Mouse (Mus musculus) liver, embryonic 12.5 days (tissue): ENCODE results near the gene 1700001C02Rik. TPM values are rescaled to one million over a fixed set of nuclear protein-coding genes. Genes with fewer than 3 reads are reported as not detected.

Source experiments
- ATAC-seq: fragments of 200-750 bp; cut with Nextera tagmentation; 2 replicates; pipeline ENCODE4 v1.8.0; 2017; ENCODE audit warnings: moderate number of reproducible peaks, mild to moderate bottlenecking, moderate library complexity
- H3K27ac ChIP-seq: fragments of 300-500 bp; sonication (generic); 2 replicates; pipeline ENCODE4 v1.5.1; 2016; ENCODE audit warnings: mild to moderate bottlenecking
- H3K27me3 ChIP-seq: fragments of 300-500 bp; sonication (generic); replicated peaks from 2 replicates; pipeline ENCODE4 v1.6.1; 2016; ENCODE audit warnings: mild to moderate bottlenecking, moderate library complexity
- H3K36me3 ChIP-seq: fragments of 300-500 bp; sonication (generic); 2 replicates; pipeline ENCODE4 v1.6.1; 2016; ENCODE audit warnings: mild to moderate bottlenecking, moderate library complexity
- H3K4me1 ChIP-seq: fragments of 300-500 bp; sonication (generic); 2 replicates; pipeline ENCODE4 v1.6.1; 2016
- H3K4me2 ChIP-seq: fragments of 300-500 bp; sonication (generic); 2 replicates; pipeline ENCODE4 v1.6.1; 2016; ENCODE audit warnings: mild to moderate bottlenecking, moderate library complexity
- H3K4me3 ChIP-seq: fragments of 300-500 bp; sonication (generic); 2 replicates; pipeline ENCODE4 v1.5.1; 2016; ENCODE audit warnings: mild to moderate bottlenecking, moderate library complexity
- H3K9ac ChIP-seq: fragments of 300-500 bp; sonication (generic); 2 replicates; pipeline ENCODE4 v1.6.1; 2016; ENCODE audit warnings: mild to moderate bottlenecking, moderate library complexity
- H3K9me3 ChIP-seq: fragments of 300-500 bp; sonication (generic); replicated peaks from 2 replicates; pipeline ENCODE4 v1.6.1; 2016; ENCODE audit warnings: mild to moderate bottlenecking, moderate library complexity
- WGBS: fragments of 180-500 bp; shearing (Covaris S2); methylation state at CpG from one replicate; pipeline ENCODE4 v1.1.7; 2016; ENCODE audit not compliant: insufficient replicate concordance; 5-methylcytosine and 5-hydroxymethylcytosine counted together
- polyA plus RNA-seq: library from polyadenylated mRNA; unstranded; fragments of >200 nt; fragmentation: Nextera tagmentation; extraction: Ambion mirVana; gene quantifications from 2 replicates; pipeline ENCODE4 v1.2.1, GENCODE M21; 2016

1700001C02Rik gene
- not detected in 2 replicates for polyA plus RNA-seq

DNA sequence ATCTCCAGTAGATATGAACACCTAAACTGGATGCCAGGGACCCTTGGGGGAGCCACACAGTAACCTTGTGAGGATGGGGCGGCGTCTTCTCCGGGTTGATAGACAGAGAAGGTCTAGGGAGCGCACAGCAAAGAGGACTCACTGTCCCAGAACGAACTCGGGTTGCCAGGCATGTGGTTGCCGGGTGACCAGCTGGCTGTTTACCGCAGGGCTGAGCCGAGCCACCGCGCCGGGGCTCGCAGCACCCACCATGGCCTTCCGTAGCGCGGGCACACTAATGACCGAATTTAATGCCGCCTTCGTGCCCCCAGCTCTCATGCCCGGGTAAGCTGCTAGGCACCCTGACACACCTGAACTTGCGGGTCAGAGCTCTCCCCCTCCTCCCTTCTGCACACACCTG, at the start of gene 1700001C02Rik:
Gene 1700001C02Rik, plus strand, starts transcription at position 187 of the 400 bp plus-strand sequence.
- Histone ChIP-seq H3K9me3 (no peaks in the 10 kb centered on the region), H3K27me3 (peaks cover 69% of the 10 kb centered on the region), H3K4me1 (no peaks in the 10 kb centered on the region), H3K27ac (no peak within 1 kb of the TSS), H3K4me2 (no peak within 1 kb of the TSS), H3K36me3 (no peaks in the 10 kb centered on the region), H3K9ac (no peak within 1 kb of the TSS), H3K4me3 (no peak within 1 kb of the TSS)
- ATAC-seq = no peak
- WGBS = 29% methylated on average over 21 of the region's 21 CpGs

DNA sequence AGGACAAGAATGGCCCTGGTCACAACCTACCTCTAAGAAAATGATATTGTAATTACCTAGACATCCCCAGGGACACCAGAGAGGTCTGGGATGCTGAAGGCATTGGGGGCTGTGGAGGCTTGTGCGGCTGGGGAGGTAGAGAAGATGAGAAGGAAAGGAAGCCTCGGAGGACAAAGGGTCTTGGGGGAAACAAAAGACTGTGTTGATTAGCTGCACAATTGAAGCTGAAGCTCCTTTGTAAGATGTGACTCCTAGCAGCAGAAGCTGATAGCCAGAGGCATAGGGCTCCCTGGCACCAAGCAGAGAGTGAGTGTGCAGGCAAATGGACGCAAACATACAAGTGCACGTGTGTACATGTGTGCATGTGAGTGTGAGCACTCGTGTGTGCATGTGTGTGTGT, 49.2 kb upstream of the 1700001C02Rik start:
- H3K27me3 ChIP-seq = peaks cover 22% of the 10 kb centered on the region; the same call in 1 of the 2 replicates
- H3K36me3 ChIP-seq = no peaks in the 10 kb centered on the region
- no peak overlapping the region for H3K4me3 ChIP-seq
- H3K9me3 ChIP-seq = no peaks in the 10 kb centered on the region
- no peak overlapping the region for H3K27ac ChIP-seq
- 52% methylated on average over 5 of the region's 5 CpGs for WGBS
- no peak overlapping the region for H3K9ac ChIP-seq
- no peaks in the 10 kb centered on the region for H3K4me1 ChIP-seq
- ATAC-seq = no peak
- H3K4me2 ChIP-seq = no peak overlapping the region

DNA sequence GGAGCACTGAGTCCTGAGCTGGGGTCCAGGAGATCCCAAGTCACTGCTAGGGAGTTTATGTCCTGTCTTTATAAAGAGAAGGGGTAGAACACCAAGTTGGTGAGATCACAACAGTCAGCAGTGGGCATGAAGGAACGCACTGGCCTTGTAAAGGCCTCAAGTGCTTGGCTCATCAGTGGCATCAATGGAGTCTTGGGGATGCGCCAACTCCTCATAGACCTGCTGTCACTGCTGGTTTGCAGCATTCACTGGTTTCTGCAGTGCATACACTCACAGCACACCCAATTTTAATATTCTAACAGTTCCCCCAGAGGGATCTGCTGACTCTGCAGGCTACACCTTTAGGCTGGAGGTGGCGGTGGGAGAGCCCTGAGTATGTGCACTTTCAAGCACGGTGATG, 42.7 kb upstream of the 1700001C02Rik start:
- WGBS = 55% methylated on average over 4 of the region's 4 CpGs
- Histone ChIP-seq H3K9ac (no peak overlapping the region), H3K4me3 (no peak overlapping the region), H3K4me2 (no peak overlapping the region), H3K4me1 (no peaks in the 10 kb centered on the region), H3K27me3 (peaks cover 12% of the 10 kb centered on the region; the same call in 1 of the 2 replicates), H3K27ac (no peak overlapping the region), H3K9me3 (no peaks in the 10 kb centered on the region), H3K36me3 (no peaks in the 10 kb centered on the region)
- no peak for ATAC-seq

DNA sequence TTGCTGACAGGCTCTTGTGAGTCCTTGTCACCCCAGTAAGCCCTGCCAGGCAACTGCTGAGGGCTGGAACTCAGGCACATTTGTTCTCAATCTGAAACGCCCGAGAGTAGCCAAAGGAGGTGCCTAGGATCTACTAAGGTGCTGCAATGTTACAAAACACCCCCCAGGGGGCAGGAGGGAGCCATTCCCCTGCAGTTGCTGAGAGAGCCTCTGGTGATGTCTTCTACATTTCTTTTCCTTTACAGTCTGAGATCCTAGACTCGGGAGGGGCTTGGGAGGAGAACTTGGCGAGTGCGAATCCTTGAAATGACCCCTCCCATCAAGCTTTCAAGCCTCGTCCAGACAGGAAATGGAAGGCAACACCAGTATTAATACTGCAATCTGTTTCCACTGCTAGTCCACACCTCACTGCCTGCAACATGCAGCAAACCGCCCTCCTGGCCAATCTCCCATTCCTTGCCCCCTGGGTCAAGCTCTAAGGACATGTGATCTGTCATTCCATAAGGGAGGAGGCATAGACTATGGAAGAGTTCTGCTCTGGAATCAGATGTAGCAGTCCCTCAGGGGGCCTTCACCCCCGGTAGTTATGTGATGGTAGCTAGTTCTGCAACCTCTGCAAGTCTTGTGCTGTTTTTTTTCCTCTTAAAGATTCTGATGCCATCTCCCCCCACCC, 42.1 kb upstream of the 1700001C02Rik start:
- peaks cover 12% of the 10 kb centered on the region; the same call in 1 of the 2 replicates for H3K27me3 ChIP-seq
- no peaks in the 10 kb centered on the region for H3K9me3 ChIP-seq
- no peaks in the 10 kb centered on the region for H3K36me3 ChIP-seq
- H3K4me2 ChIP-seq = no peak overlapping the region
- no peak overlapping the region for H3K4me3 ChIP-seq
- H3K9ac ChIP-seq = no peak overlapping the region
- 20% methylated on average over 8 of the region's 8 CpGs for WGBS
- no peak overlapping the region for H3K27ac ChIP-seq
- ATAC-seq = no peak
- H3K4me1 ChIP-seq = no peaks in the 10 kb centered on the region

DNA sequence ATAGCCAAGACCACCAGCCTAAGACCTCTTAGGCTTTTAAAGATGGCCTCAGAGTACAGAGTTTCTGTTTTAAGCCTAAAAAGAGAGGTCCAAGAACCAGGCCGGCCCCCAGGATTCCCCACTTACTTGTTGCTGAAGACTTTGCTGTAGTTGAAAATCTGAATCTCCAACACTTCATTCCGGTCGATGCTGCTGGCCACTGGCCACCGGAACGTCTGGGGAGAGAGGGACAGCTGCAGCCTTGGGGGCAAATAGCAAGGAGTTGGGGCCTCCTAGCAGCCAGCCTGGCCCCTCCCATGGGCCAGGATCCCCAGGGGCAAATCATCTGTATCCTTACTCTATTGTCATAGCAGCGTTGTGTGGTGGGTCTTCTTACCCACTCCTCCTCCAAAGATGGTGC, 38.4 kb upstream of the 1700001C02Rik start:
- no peak overlapping the region for H3K27ac ChIP-seq
- no peaks in the 10 kb centered on the region for H3K4me1 ChIP-seq
- H3K4me3 ChIP-seq = no peak overlapping the region
- no peak overlapping the region for H3K9ac ChIP-seq
- no peak overlapping the region for H3K4me2 ChIP-seq
- WGBS = 71% methylated on average over 6 of the region's 6 CpGs
- H3K36me3 ChIP-seq = no peaks in the 10 kb centered on the region
- H3K9me3 ChIP-seq = no peaks in the 10 kb centered on the region
- peaks cover 11% of the 10 kb centered on the region; the same call in 1 of the 2 replicates for H3K27me3 ChIP-seq
- no peak for ATAC-seq

DNA sequence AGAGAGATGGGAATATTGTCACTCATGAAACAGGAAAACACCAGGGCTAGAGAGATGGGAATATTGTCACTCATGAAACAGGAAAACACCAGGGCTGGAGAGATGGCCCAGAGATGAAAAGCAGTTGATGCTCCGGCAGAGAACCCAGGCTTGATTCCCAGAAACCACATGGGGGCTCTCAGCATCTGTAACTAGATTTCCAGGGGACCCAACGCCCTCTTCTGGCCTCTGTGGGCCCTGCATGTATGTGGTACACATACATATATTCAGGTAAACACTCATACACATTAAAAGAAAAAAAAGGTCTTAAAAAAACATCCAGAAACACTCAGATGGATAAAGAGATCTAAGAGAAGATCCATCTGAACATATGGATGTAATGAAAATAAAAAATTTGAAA, 26.9 kb upstream of the 1700001C02Rik start:
- no peak overlapping the region for H3K9ac ChIP-seq

DNA sequence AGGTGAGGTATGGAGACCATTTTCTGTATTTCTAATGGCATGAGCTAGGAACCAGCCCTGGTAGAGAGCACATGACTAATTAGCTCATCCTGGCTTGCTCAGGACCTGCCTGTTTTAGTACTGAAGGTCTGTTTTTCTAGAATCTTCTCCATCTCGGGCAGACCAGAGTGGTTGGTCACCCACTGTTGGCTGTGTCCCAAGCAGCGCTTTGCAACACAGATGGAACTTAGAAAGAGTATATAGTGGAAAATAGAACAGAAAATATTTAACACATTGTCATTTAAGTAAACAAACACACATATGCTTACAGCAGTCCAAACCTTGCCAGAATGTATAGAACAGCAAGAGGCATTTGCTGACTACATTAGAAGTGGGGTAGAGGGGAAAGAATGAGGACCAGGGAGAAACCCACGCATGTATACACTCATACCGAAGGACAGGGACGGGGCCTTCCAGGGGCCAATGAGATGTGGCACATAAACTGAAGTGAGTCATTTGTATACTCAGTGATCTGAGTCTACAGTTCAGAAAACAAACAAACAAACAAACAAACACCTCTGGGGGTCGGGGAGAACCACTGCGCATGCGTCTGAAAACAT, 25.4 kb upstream of the 1700001C02Rik start:
- WGBS = 75% methylated on average over 8 of the region's 8 CpGs

More for the DNA sequence above, 26.9 kb upstream of the 1700001C02Rik start:
- no peak for ATAC-seq
- H3K4me2 ChIP-seq = no peak overlapping the region
- WGBS = 23% methylated on average over 2 of the region's 2 CpGs
- H3K27me3 ChIP-seq = no peaks in the 10 kb centered on the region; the same call in 1 of the 2 replicates
- H3K9me3 ChIP-seq = no peaks in the 10 kb centered on the region
- H3K27ac ChIP-seq = no peak overlapping the region
- H3K4me3 ChIP-seq = no peak overlapping the region
- no peaks in the 10 kb centered on the region for H3K36me3 ChIP-seq
- no peaks in the 10 kb centered on the region for H3K4me1 ChIP-seq

DNA sequence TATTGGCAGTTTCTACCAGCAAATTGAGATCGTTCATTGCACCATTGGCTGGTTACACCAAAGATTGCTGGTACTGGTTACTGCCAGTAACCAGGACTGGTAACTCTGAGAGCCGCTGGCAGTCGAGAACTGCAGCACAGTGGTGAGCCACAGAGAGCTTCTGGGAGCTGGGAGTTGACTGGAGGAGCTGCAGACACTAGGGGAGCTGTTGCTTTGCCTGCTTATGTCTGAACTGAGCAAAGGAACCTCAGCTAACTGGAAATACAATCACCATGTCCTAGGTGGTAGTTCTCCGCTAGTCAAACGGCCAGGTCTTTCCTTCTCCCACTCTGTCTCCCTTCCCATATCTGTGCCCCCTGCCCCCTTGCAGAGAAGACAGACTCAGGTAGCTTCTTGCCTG, 23.7 kb upstream of the 1700001C02Rik start:
- Histone ChIP-seq H3K4me1 (no peaks in the 10 kb centered on the region), H3K36me3 (no peaks in the 10 kb centered on the region), H3K9me3 (no peaks in the 10 kb centered on the region), H3K27ac (no peak overlapping the region), H3K4me2 (no peak overlapping the region), H3K9ac (no peak overlapping the region), H3K4me3 (no peak overlapping the region), H3K27me3 (no peaks in the 10 kb centered on the region)
- no peak for ATAC-seq
- WGBS = 48% methylated on average over 5 of the region's 5 CpGs

More for the DNA sequence above, 25.4 kb upstream of the 1700001C02Rik start:
- Histone ChIP-seq H3K36me3 (no peaks in the 10 kb centered on the region), H3K27me3 (no peaks in the 10 kb centered on the region; the same call in 1 of the 2 replicates), H3K9ac (no peak overlapping the region), H3K27ac (no peak overlapping the region), H3K4me1 (no peaks in the 10 kb centered on the region), H3K4me3 (no peak overlapping the region), H3K9me3 (no peaks in the 10 kb centered on the region), H3K4me2 (no peak overlapping the region)
- ATAC-seq = no peak

DNA sequence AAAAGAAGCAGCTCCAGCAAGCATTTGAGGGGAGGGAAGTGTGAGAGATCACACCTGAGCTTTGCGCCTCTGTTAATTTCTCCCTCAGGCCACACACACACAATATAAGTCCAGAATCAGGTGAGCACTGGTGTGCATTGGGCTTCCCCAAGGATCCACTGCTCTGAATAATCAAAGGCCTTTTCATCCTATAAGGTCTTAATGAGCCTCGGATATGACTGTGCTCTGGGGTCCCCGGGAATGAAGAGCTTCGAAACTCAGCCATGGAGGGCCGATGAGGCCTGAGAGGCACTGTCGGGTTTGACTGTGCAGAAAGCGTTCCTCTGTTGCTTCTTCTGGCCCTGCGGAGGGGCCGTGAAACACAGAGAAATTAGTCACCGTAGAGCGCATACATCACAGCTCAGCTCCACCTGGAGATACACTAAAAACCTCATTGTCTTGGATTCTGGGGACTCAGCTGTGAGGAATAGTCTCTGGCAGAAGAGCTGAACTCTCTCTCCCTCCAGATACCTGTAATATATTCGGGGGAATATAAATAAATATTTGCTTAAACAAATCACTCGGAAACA, 21.4 kb upstream of the 1700001C02Rik start:
- no peak for ATAC-seq
- H3K27me3 ChIP-seq = no peaks in the 10 kb centered on the region
- no peaks in the 10 kb centered on the region for H3K9me3 ChIP-seq
- WGBS = 75% methylated on average over 13 of the region's 13 CpGs
- H3K4me1 ChIP-seq = no peaks in the 10 kb centered on the region
- H3K36me3 ChIP-seq = no peaks in the 10 kb centered on the region
- H3K27ac ChIP-seq = no peak overlapping the region
- no peak overlapping the region for H3K4me3 ChIP-seq
- no peak overlapping the region for H3K4me2 ChIP-seq
- no peak overlapping the region for H3K9ac ChIP-seq

DNA sequence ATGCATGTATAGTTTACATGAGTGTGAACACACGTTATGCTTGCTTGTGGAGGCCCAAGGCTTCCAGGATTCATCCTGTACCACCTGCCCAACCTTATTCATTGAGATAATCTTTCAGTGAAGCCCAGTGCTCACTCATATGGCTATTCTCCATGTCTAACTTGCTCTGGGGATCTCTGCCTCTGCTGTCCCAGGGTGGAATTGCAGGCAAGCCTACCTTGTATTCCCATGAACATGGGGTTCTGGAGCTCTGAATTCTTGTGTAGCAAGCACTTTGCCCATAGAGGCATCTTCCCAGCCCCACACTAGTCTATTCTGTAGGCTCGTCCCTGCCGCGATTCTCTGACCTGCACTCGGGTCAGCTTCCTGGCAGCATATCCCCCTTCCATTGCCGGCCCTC, 9.8 kb upstream of the 1700001C02Rik start:
- Histone ChIP-seq H3K27me3 (peaks cover 32% of the 10 kb centered on the region), H3K4me3 (no peak overlapping the region), H3K4me2 (no peak overlapping the region), H3K9me3 (no peaks in the 10 kb centered on the region), H3K4me1 (no peaks in the 10 kb centered on the region), H3K36me3 (no peaks in the 10 kb centered on the region), H3K27ac (no peak overlapping the region), H3K9ac (no peak overlapping the region)
- WGBS = 37% methylated on average over 6 of the region's 6 CpGs
- no peak for ATAC-seq

DNA sequence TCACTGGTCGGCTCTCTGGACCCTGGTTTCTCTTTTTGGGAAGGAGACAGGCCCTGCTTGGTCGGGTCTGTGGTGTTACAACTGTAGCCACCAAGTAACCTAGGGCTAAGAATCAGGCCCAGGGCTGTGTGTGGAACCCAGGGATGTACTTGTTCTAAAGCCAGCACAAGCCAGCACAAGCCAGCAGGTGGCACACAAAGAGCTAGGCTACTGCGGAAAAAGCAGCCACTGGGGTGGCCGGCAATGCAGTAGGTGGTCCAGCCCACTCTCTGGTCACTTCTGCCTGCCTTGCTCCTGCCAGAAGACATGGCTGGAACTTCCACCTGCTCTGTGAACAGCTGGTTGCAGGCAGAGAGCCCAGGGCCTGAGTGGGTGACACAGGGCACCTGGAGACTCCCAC, 5.7 kb upstream of the 1700001C02Rik start:
- Histone ChIP-seq H3K27ac (no peak overlapping the region), H3K4me3 (no peak overlapping the region), H3K36me3 (no peaks in the 10 kb centered on the region), H3K4me1 (no peaks in the 10 kb centered on the region), H3K27me3 (peaks cover 62% of the 10 kb centered on the region), H3K9me3 (no peaks in the 10 kb centered on the region), H3K4me2 (no peak overlapping the region), H3K9ac (no peak overlapping the region)
- no peak for ATAC-seq
- WGBS = 33% methylated on average over 4 of the region's 4 CpGs

DNA sequence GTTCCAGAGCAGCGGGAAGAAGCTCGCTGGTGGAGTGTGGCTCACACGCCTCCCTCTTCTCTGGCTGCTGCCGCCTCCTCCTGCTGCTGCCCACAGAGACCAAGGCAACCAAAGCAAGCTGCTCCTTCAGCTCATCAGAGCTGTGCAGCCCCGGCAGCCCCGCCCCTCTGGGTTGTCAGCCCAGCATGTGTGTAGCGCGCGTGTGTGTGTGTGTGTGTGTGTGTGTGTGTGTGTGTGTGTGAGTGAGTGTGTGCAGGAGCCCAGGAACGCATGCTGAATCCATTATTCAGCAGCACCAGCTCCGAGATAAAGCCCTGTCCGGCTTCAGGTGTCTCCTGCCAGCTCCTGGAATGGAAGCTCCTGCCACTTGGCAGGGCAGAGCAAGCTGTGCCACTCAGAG, 4.0 kb upstream of the 1700001C02Rik start, which contains the start of gene Otof:
Gene Otof, minus strand, starts transcription at position 112 of the 400 bp plus-strand sequence.
- Histone ChIP-seq H3K4me1 (no peaks in the 10 kb centered on the region), H3K27me3 (peaks cover 72% of the 10 kb centered on the region), H3K27ac (no peak within 1 kb of the TSS), H3K4me3 (no peak within 1 kb of the TSS), H3K9me3 (no peaks in the 10 kb centered on the region), H3K36me3 (no peaks in the 10 kb centered on the region), H3K4me2 (no peak within 1 kb of the TSS), H3K9ac (no peak within 1 kb of the TSS)
- ATAC-seq = no peak
- WGBS = 30% methylated on average over 12 of the region's 12 CpGs
